Mouse (Mus musculus) layer of hippocampus, postnatal 36 days (tissue): ENCODE data around the gene Paqr5. TPM values are rescaled to one million over a fixed set of nuclear protein-coding genes. Genes with fewer than 3 reads are reported as not detected.

Source experiments
- DNase-seq, 2 experiments: peaks; one replicate each; pipeline ENCODE4 v3.0.0; 2022
- total RNA-seq, 2 experiments: library from RNA; stranded (reverse); gene quantifications; 2 replicates each; pipeline ENCODE4 v1.2.3; 2021

The Paqr5 gene
- total RNA-seq, 2 experiments from 2014 or later: 1.6 to 4.7 TPM

DNA sequence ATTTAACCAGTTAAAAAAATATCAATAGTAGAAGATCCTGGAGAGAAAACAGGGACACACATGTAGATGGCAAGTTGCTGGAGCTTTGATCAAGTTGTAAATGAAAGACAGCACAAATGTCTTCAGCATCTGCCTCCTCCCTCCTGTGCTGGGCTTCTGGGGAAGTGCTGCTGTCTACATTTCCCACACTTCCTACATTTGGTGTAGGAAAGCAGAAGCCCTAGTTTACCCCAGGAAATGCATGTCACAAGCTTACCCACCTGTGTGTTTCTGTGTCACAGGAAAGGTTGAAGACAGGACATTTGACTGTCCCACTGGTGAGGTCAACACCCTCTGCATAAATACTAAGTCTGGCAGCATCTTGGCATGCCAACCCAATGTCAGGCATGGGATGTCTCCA is 71.9 kb downstream of the Paqr5 start:
- DNase-seq: no peak

DNA sequence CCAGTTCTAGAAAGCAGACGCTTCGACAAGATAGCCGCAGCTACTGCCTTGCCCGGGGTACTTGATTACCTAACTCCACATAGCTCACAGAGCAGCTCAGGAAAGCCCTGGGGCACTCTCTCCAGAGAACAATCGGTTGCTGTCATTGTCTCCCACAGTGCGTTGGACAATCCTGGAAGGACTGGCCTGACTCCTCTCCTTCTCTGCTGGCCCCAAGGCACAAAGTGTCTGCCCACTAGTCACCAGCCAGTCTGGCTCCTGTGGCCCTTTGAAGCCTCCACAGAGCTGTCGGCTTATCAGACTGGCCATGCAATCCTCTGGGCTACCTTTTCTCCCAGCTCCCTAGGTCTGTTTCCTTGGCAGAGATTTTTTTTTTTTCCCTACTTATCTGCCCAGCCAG is 74.4 kb downstream of the Paqr5 start:
- no peak for DNase-seq

DNA sequence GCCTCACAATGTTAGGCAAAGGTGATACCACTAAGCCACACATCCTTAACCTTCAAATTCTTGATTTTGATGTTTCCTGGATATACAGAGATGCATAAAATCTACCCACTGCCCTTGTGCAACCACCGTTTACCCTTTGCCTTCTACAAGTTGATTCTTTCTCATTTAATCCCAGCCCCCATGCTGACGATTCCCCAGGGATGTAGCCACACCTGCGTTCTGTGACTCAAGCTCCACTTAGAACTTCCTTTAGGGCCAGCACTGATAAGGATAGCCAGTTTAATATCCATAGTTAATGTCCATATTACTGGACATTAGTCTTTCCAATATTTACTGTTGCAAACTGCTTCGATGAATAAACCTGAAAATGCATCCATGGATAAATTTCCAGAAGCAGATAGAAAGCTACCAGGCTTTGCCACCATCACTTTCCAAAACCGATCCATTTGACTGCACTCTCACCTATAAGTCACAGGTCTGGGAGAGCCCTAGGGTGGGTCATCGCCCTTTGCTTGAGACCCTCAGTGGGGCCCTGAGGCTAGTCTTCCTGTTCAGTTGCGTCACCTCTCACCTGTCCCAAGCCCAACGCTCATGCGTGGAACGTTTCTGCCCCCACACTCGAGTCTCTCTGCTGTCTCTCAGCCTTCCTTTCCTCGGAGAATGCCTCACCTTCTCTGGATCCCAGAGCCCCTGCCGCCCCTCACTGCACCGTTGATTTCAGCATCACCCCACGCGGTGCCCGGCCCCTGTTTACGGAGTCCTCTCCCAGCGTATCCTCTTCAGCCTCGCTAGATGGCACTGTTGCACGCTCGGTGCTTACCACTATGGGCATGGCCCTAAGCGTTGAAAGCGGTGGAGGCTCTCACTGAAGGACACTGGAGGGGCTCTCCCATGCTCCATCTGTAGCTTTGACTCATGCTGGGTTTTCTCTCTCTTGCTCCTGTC is 79.0 kb downstream of the Paqr5 start:
- peak; percentile 57 to 60 for DNase-seq

DNA sequence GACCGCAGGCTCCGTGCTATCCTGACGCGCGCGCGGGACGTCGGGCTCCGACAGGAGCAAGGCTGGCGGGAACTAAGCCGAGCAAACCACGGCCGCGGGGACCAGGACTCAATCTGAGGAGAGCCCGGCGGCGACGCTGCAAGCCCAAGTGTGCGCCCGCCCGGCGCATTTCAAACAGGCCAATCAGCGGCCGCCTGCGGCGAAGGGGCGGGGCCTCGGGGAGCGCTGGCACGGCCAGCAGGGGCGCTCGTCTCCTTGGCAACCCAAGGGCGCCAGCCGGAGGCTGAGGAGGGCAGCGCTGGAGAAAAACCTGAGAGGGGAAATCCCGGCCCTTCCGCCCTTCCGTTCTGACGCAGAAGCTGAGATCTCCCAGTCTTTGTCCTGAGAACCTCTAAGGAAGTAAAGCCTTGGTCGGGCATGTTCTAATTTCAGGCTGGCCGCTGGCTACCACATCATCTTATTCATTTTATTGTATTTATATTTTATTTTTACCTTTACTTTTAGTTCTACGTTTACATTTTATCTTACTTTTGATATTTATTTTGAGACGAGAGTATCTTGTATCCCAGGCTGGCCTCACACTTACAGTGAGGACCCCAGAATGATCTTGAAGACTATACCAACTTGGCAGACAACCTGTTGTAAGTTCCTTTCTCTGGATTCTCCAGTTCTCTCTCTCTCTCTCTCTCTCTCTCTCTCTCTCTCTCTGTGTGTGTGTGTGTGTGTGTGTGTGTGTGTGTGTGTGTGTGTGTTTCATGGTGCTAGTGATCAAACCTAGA is 79.8 kb downstream of the Paqr5 start, which contains the start of gene Kif23:
Gene Kif23 (minus strand): TSS at position 152 of the 779 bp plus-strand sequence.
- peak; percentile 92 for DNase-seq

DNA sequence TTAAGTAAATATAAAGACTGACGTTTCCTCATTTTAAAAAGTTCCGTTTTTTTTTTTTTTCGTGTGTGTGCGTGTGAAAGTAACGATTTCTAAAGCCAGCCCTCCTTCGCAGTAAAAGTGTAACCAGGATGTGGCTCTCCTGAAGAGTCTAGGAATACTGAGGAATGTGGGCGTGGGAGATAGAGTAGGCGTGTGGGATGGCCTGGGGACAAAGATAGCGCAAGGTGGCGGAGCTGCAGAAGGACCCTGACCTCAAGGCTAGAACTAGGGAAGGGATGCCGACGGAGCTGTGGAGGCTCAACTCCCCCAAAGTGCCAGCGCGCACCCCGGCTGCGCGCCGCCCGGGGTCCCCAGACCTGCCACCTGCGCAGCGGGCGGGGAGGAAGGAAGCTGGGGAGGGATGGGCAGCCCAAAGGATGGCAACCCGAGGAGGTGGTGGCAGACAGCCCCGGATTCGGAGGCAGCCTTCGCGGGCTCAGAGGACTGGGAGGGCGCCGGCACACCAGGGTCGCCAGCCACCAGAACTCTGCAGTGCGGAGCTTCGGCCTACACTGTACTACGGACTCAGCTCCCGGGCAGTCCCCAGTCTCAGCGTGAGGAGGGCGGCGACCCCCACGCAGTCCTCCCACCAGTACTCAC is 80.6 kb downstream of the Paqr5 start:
- DNase-seq: no peak

DNA sequence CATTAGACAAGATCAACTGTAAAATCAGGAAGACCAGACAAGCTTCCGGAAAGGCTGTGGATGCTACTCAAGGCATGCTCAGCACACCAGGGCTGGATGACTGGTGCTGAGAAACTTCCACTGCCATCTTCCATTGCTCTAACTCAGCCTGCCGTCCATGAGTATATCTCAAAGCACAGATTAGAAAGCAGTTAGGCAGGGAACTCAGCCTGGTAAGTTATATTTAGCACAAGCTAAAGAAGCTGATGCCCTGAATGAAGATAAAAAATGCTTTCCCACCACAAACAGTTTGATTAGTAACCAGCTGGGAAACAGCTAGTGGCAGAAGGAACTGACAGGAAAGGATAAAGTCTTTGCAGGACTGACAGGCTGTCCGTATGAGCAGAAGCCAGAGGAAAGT is 85.6 kb downstream of the Paqr5 start:
- no peak for DNase-seq

DNA sequence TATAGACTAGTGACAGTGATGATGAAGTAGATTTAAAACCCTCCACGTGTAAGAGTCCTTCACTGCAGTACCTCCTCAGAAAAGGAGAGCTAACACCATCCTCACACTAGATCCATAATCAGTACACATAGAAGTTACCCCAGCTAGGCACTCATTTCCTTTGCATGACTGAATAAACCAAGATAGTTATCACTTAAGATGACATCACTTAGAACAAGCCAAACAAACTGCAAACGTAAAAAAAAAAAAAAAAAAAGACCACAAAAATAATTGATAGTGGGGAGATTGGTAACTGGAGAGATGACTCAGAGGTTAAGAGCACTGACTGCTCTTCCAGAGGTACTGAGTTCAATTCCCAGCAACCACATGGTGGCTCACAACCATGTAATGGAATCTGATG is 93.3 kb downstream of the Paqr5 start:
- DNase-seq: no peak

DNA sequence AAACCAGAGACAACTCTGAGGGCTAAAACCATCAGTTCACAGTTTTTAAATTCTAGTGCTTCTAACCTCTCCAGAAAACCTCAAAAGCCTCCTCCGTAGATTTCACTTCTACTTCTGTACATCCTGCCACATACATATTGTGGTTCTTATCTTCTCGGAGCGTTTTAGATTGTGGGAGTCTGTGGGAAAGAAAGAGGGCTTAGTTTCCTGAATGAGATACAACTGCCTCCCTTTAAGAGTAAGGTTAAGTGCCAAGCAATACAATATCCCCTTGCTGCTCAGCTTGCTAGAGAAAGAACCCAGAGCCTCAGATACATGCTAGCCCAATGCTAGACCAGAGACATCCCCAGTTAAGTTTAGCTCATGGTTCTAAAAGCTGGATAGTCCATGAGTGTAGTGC is 94.6 kb downstream of the Paqr5 start:
- no peak for DNase-seq

DNA sequence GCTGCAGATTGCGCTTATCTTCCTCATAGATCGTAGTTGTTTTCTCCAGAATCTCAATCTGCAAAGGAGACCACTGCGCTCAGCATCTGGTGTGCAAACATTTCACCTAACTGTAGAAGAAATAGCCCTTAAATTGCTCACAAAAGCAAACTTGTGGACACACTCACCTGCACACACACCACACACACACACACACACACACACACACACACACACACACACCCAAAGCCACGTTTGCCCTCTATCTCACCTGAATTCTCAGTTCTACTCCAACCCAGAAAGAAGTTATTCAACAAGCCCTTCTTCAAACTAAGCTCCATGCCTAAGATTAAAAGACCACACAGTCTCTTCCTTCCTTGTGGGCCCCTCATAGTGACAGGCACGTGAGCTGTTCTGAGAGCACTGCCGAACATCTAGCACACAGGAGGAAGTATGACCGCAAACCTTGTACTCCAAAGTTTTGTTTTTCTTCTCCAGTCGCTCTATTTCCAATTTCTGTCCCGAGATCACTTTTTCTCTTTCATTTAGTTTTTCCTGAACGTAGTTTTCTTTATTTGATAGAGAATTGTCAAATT is 101.5 kb downstream of the Paqr5 start:
- no peak for DNase-seq

DNA sequence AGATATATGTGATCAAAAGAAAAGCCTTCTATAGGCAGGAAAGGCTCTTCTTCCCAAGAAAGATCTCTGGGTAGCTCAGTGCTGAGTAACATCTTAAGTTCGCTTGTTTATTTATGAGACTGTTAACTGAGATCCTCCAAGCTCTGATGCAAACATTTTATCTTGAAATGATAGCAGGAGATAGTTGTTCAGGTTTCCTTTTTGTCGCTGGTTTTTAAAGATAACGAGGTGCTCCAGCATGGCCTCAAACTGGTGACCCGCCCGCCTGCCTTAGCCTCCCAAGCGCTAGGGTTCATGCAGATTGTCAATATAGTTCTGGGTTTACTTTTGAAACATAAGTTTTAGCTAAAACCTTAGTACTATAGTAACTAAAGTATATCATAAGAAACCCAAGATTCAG is 106.3 kb downstream of the Paqr5 start:
- DNase-seq: no peak

DNA sequence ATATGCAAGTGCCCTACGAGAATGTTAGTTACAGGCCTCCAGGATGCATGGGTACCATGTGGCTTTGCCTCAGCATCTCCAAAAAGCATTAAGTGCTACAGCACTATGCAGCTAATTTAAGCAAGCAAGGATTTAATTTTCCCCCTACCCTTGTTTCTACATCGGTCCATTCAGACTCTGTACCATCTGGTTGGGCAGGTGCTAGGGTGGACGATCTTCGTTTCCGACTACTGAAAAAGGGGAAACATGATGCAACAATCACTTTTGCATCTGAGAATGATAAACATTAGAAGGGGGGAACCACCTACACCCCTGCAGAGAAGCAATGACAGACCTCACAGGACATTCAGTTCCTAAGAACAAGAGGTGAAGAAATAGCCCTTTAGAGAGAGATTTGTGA is 107.2 kb downstream of the Paqr5 start:
- DNase-seq: no peak

DNA sequence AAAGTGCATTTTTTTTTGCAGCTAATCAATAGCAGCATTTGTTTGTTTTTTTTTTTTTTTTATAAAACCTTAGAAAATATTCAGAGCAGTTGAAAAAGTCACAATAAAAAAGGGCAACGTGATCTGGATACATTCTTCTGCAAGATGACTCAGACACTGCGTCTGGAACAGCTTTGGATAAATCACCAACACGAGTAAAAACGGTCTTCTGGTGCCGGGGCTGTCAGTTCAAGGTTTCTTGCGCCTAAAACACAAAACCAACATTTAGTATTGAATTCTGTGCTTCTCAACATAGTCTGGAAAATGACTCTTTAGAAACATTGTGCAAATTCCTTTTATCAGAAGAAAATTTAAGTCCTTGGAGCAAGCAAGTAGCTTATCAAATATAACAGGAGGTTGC is 109.2 kb downstream of the Paqr5 start:
- DNase-seq: no peak

DNA sequence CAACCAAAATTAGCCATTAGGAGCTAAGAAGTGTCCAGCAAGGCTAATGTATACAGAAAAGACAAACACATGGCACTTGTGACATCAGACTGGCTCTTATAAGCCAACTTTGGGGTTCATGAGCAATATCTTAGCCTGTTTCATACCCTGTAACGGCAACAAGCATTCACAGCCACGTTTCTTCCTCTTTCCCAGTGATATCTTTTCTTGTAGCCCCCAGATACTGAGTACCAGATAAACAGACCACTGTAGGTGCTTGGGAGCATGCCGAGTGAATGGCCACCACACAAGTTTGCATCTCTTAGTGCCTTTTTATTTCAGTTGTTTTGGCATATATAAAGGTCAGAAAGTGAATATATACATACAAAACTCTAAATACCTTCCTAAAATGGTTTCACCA is 109.7 kb downstream of the Paqr5 start:
- DNase-seq: no peak

DNA sequence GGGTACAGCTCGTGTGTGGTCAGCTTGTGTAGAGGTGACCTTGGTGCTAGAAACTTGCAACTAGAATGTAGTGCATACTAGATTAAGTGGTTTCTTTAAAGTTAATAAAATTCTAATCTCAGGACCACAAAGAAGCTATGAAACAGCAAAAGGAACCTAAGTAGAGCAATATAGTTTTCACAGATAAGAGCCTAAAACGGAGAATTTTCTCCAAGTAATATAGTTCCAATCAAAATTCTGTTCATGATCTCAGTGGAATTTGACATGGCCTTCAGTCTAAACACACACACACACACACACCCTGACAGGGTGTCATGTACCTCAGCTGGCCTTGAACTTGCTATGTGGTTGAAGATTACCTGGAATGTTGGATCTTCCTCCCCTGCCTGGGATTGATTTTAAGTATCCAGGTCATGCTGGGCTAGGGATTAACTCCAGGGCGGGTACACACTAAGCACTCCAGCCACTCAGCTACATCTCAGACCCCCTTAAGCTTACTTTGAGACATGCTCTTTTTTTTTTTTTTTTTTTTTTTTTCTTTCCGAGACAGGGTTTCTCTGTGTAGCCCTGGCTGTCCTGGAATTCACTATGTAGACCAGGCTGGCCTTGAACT is 111.2 kb downstream of the Paqr5 start:
- no peak for DNase-seq

DNA sequence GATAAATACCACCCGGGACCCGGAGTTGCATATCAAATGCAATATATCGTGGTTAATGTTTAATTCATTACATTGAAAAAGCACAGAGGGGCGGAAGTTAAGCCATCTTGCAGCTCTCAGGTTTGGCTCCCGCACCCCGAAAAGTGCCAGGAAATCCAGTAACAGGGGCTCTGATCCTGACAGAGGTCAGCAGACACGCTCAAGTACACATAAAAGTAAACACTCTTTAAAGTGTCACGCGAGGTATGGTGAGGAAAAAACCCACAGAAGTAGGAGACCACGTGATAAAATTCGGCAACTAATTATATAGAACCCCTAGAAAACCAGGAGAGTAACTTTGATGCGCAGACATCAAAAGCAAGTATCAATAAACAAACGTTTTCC is 111.7 kb downstream of the Paqr5 start:
- DNase-seq: no peak

DNA sequence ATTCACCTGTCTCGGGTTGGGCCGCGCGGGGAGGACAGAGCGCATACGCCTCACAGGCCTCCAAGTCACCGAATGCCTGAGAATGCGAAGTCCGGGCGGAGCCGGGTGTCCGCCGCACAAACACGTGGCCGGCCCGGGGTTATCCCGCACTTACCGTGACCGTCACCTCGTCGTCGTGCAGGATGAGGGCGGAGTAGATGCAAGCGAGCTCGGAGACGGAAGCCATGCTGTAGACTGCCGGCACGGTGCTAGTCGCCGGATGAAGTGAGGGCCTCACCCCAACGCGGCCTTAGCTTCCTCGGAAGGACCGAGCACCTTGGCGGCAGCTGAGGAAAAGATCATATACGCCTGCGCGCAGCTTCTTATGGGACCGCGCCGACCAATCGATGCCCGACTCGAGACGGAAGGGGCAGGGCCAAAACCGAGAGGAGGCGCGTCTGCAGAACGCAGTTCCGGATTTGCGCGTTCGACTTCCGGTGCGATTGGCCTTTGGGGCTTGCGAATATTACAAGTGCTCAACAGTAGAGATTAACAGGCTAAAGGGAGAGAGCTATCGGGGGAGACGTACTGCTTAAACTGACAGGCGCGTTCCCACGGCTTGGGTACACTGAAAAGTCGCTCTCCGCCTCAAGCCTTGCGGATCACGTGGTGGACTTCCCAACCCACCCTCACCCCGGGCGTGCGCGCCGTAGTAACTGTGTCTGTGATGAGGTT is 112.3 kb downstream of the Paqr5 start, which contains the start of gene Rplp1:
Gene Rplp1 (minus strand): TSS at position 340 of the 714 bp plus-strand sequence.
- peak; percentile 96 for DNase-seq

DNA sequence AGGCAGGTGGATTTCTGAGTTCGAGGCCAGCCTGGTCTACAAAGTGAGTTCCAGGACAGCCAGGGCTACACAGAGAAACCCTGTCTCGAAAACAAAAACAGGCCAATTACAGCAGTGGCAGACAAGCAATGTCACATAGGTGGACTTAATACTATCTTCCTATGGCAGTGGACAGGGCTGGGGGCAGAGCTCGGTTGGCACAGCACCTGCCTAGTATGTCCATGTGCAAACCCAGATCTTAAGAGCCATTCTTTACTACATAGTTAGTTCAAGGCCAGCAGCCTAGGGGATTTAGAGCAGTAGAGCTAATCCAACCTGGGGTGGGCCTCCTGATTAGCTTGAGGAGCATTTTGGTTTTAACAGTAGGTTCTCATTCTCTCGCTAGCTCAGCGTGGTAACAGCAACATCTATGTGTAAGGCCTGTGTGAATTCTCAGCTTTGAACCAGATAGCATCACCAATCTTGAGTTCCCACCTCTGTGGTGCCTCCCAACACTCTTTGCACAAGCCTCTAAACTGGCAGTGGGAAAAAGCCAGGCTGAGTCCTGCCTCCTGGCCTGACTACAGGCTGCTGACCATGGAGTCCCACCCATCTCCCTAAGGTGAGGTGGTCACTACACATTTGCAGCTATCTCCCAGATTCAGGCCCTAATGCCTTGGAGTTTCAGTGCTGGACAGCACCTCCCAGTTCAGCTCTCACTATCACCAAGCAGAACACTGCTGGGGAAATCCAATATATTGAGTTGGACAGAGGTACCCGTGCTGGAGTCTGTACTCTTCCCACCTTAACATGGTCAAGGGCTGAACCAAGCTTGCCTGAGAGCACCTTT is 115.1 kb downstream of the Paqr5 start:
- no peak for DNase-seq

DNA sequence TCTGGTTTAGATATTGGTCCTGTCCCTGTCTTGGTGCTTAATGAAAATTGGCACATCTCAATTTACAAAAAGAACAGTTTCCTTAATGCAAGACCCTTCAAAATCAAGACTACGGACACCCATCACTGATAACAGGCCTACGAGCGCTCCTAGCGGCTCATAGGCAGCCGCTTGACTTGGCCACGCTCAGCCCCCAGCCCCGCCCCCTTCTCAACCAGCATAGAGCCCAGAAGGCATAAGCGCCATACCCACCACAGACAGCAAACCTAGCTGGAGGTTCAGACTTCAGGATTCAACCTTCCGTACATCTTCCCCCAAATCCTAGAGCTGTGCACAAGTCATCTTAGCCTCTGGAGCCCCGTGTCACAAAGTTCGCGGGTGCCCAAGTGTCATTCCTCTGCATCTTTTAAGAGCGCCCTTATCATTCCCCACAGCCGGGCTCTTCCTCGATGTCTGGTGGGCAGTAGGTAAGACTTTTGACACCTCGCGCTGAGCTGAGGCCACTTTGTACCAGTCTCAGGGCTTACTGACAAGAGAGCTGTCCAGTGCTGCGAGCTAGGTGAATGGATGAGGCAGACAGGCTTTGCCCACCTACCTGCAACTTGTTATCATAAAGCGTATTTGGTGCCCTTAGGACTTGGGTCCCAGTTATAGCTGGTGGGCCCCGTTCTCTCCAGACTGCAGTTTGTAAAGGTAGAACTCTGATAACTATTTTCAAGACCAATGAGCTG is 116.0 kb downstream of the Paqr5 start:
- DNase-seq: no peak

DNA sequence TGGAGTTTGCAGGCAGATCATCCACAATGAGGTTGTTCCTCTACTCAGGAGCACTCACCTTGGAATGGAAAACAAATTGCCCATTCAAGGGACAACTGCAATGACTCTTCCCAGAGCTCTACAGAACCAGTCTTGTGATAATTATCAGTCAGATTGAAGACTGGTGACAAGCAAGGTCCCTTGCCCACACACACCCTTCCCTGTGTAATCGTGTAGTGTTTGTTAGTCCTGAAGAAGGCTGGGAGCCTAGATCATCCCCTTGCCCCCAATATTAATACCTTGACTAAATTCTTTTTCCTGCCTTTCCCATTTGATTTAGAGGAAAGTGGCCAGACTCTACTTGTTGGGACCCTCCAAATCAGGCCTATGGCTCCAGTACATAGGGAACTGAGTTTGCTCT is 117.0 kb downstream of the Paqr5 start:
- no peak for DNase-seq
